Comparison of ENCODE assay signal across 4 mouse cellular contexts in the genomic region with DNA sequence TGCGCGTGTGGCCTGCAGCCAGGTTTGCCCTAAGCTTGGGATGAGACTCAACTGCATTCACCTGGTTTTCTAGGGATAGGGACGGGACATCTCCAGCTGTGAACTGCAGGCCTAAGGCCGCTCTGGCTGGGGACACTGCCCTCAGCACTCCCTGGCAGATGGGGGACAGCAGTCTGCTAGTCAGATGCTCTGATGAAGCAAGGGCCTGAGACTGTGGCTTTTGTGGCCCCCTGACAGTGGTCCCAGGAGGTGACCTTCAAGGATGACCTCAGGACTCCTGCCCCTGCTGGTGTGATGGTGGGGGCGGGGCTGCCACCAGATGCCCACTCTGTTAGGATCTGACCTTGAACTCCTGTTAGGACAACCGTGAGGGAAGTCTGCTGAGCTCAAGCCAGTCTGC.
"Had no signal": no experiment of that assay in that cellular context is flagged by ENCODE, and none has a peak within 500 bp of the region (broad histone marks: within the 10 kb centered on the region; RNA-seq: fewer than 3 reads in every experiment).

No protein-coding gene starts in this region.

- H3K9ac ChIP-seq: limb, embryonic 13.5 days; midbrain, embryonic 15.5 days; neural tube, embryonic 13.5 days; stomach, embryonic 15.5 days had no signal

- H3K4me1 ChIP-seq: midbrain, embryonic 15.5 days; neural tube, embryonic 13.5 days; stomach, embryonic 15.5 days had no signal

- H3K27ac ChIP-seq: limb, embryonic 13.5 days; midbrain, embryonic 15.5 days; neural tube, embryonic 13.5 days; stomach, embryonic 15.5 days had no signal

- H3K4me3 ChIP-seq: limb, embryonic 13.5 days; midbrain, embryonic 15.5 days; neural tube, embryonic 13.5 days; stomach, embryonic 15.5 days had no signal

- H3K4me2 ChIP-seq: limb, embryonic 13.5 days; midbrain, embryonic 15.5 days; neural tube, embryonic 13.5 days; stomach, embryonic 15.5 days had no signal

- H3K9me3 ChIP-seq: limb, embryonic 13.5 days; midbrain, embryonic 15.5 days; neural tube, embryonic 13.5 days; stomach, embryonic 15.5 days had no signal

- H3K27me3 ChIP-seq: limb, embryonic 13.5 days; midbrain, embryonic 15.5 days; neural tube, embryonic 13.5 days; stomach, embryonic 15.5 days had no signal
